Mouse (Mus musculus) bone marrow macrophage, adult 2 months (primary cell): ENCODE measurements around the gene Casc3. TPM values are rescaled to one million over a fixed set of nuclear protein-coding genes. Genes with fewer than 3 reads are reported as not detected.

ENCODE experiments used
- H3K27ac ChIP-seq: 2 replicates; pipeline ENCODE4 v1.5.1; 2012; ENCODE audit warnings: low read depth, low read length; ENCODE audit not compliant: insufficient read depth
- H3K4me1 ChIP-seq: 2 replicates; pipeline ENCODE4 v1.6.1; 2012; ENCODE audit warnings: low read length; ENCODE audit not compliant: control insufficient read depth, insufficient read depth
- H3K4me3 ChIP-seq: 2 replicates; pipeline ENCODE4 v1.5.1; 2012; ENCODE audit warnings: mild to moderate bottlenecking, low read length, moderate library complexity; ENCODE audit not compliant: insufficient read depth
- CTCF ChIP-seq: IDR thresholded peaks from 2 replicates; pipeline ENCODE4 v1.5.1; 2012; ENCODE audit warnings: low read depth, mild to moderate bottlenecking, low read length, moderate library complexity
- POLR2A ChIP-seq: IDR thresholded peaks from 2 replicates; pipeline ENCODE4 v1.6.1; 2012; ENCODE audit warnings: mild to moderate bottlenecking, low read depth, low read length, borderline replicate concordance
- polyA plus RNA-seq: library from polyadenylated mRNA; stranded (reverse); fragments of >200 nt; gene quantifications from 2 replicates; pipeline ENCODE4 v1.2.4, GENCODE M21; 2012; ENCODE audit not compliant: missing spikeins, insufficient read depth, insufficient read length

Gene Casc3
- polyA plus RNA-seq, 1 experiment: 40.1 TPM

DNA sequence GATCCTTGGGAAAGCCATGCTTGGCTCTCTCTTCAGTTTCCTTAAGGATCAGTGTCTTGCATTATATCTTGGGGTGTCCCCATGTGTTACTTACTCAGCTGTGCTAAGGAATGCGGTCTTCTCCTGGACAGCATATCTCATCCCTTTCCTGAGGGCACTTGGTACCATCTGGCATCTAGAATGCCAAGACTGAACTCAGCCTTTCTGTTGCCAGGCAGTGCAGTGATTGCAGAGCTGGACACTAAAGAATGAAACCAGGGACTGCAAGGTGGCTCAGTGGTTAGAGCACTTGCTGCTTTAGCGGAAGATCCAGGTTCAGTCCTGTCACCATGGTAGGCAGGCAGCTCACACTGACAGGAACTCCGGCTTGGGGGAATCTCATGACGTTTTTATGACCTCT is 25.2 kb downstream of the Casc3 start:
- no peak overlapping the region for H3K27ac ChIP-seq
- H3K4me1 ChIP-seq: no peaks in the 10 kb centered on the region
- H3K4me3 ChIP-seq: no peak overlapping the region
- no peak for TF ChIP-seq POLR2A
- no peak for TF ChIP-seq CTCF

DNA sequence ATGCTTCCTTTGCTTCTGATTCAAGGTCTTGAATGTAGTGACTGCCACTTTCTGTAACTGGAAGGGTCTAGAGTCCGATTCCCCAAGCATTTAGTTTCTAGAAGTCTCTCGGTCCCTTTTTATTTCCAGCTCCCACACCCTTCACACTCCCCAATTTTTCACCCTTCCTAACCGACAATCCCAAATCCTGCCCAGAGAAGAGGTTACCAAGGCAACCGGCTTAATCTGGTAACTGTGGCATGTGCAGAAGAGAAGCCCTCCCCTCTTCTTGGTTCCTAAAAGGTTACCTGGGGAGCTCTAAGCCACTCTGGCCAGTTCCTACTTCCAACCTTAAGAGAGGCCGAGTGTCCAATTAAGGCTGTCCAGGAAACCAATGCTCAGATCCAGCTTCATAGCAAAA is 30.6 kb downstream of the Casc3 start:
- no peaks in the 10 kb centered on the region for H3K4me1 ChIP-seq
- TF ChIP-seq CTCF (no peak), POLR2A (no peak)
- H3K27ac ChIP-seq: no peak overlapping the region
- no peak overlapping the region for H3K4me3 ChIP-seq

DNA sequence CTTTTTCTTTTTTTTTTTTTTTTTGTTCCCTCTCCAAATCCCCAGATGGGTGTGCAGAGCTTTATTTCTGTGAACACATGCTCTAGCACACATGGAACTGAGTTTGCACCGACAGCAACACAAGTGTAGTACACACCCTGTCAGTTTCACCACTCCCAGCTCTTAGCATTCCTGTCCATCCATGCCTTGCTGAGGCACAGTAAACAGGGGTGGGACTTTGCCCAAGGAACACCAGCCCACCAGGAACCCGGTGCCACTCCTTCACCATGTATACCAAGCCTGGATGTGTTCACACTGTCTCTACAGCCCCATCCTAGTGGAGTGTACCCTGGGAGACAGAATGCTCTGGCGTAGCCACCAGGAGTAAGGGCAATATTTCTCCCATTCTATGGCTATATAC is 31.0 kb downstream of the Casc3 start:
- TF ChIP-seq CTCF (no peak), POLR2A (no peak)
- Histone ChIP-seq H3K27ac (no peak overlapping the region), H3K4me3 (no peak overlapping the region), H3K4me1 (no peaks in the 10 kb centered on the region)

DNA sequence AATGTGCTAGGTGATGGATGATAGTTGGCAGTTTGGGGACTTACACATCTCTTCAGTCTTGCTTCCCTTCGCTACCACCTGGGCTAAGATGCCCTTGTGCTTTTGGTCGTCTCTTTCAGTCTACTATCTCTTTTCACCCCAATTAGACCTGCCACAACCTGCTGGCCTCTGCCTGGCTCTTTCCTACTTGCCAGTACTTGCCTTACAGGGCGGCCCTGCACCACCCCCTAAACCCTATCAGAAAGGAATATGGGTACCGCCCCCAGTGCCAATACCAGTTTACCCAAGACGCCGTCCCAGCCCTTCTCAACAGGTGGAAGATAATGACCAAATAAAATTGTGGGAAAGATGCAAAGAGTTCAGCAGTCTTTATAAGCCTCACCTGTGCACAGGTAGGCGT is 31.4 kb downstream of the Casc3 start:
- TF ChIP-seq POLR2A (no peak), CTCF (no peak)
- H3K4me3 ChIP-seq: no peak overlapping the region

GRCm38 (mm10) chr11:98836651-98837141 is 32.0 kb downstream of the Casc3 start, which contains the start of gene Rapgefl1:
Gene Rapgefl1 (plus strand): TSS chr11:98836785.
- Histone ChIP-seq H3K4me3 (peak within 1 kb of the TSS; percentile 81), H3K27ac (no peak within 1 kb of the TSS), H3K4me1 (no peaks in the 10 kb centered on the region)
- TF ChIP-seq POLR2A (no peak), CTCF (no peak)

More for the DNA sequence above, 31.4 kb downstream of the Casc3 start:
- H3K4me1 ChIP-seq: no peaks in the 10 kb centered on the region
- H3K27ac ChIP-seq: no peak overlapping the region

GRCm38 (mm10) chr11:98837231-98837704 is 32.6 kb downstream of the Casc3 start:
- no peak for TF ChIP-seq POLR2A
- TF ChIP-seq CTCF: no peak
- Histone ChIP-seq H3K4me3 (peak overlapping the region; percentile 36), H3K27ac (no peak overlapping the region), H3K4me1 (no peaks in the 10 kb centered on the region)

- no peak overlapping the region for H3K4me3 ChIP-seq
- TF ChIP-seq CTCF (no peak), POLR2A (no peak)
- no peaks in the 10 kb centered on the region for H3K4me1 ChIP-seq
- H3K27ac ChIP-seq: no peak overlapping the region
Measured at GRCm38 (mm10) chr11:98837917-98838316, 33.2 kb downstream of the Casc3 start.

- no peak for TF ChIP-seq CTCF
- TF ChIP-seq POLR2A: no peak
- H3K4me1 ChIP-seq: no peaks in the 10 kb centered on the region
- no peak overlapping the region for H3K4me3 ChIP-seq
- no peak overlapping the region for H3K27ac ChIP-seq
Measured at GRCm38 (mm10) chr11:98838512-98838911, 33.8 kb downstream of the Casc3 start.

- no peaks in the 10 kb centered on the region for H3K4me1 ChIP-seq
- no peak overlapping the region for H3K4me3 ChIP-seq
- no peak for TF ChIP-seq CTCF
- no peak for TF ChIP-seq POLR2A
- H3K27ac ChIP-seq: no peak overlapping the region
Measured at GRCm38 (mm10) chr11:98839402-98839801, 34.7 kb downstream of the Casc3 start.

DNA sequence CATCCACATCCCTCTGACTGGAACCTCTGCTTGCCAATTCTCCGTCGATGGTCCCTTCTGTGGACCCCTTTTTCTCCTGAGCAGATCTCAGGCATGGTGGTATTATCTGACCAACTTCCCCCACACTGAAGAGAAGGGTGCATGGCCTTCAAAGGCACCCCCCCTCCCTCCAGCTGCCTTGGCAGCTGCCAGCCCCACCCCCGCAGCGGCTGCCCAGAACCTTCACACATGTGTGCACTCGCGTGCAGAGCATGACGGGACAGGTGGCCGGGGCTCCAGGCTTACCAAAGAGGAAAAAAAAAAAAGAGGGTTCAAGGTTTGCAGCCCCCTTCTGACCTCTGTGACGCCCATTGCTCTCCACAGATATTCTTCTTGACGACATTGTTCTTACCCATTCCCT is 35.2 kb downstream of the Casc3 start:
- H3K4me3 ChIP-seq: no peak overlapping the region
- H3K4me1 ChIP-seq: no peaks in the 10 kb centered on the region
- no peak for TF ChIP-seq POLR2A
- no peak for TF ChIP-seq CTCF
- no peak overlapping the region for H3K27ac ChIP-seq
